Mouse (Mus musculus) bone marrow, adult 2 months (tissue): ENCODE results near the gene Ubxn1.

ENCODE experiments used
- CTCF ChIP-seq: fragments of 200-500 bp; IDR thresholded peaks from 2 replicates; pipeline ENCODE4 v1.5.1; 2011; ENCODE audit warnings: low read length, control low read depth; ENCODE audit not compliant: control insufficient read depth, insufficient read depth
- POLR2A ChIP-seq: fragments of 200-500 bp; IDR thresholded peaks from 2 replicates; pipeline ENCODE4 v1.6.1; 2011; ENCODE audit warnings: low read depth, mild to moderate bottlenecking, control low read depth, low read length, borderline replicate concordance; ENCODE audit not compliant: control insufficient read depth

GRCm38 (mm10) chr19:8829660-8830059, 41.6 kb upstream of the Ubxn1 start, which contains the start of gene AC129217.1:
- TF ChIP-seq CTCF, result no peak
- no peak for TF ChIP-seq POLR2A
